Mouse (Mus musculus): ENCODE data around the gene Gm49339.
"Not testable (repeated sequence)": the region's sequence is repeated elsewhere in the genome, so short reads cannot be mapped to it uniquely, and the experiment has no call there.

Gene Gm49339

GRCm38 (mm10) chr10:51480397-51480796 lies at the start of gene Gm49339, which contains the start of gene Lilr4b:
Gene Gm49339 (plus strand): TSS chr10:51480612.
Gene Lilr4b (plus strand): TSS chr10:51480632.
- DNase-seq (ENCODE audit: low spot score in 2 of 2): not testable (repeated sequence)

- no peak for DNase-seq (ENCODE audit: low spot score in 2 of 2)
Measured at GRCm38 (mm10) chr10:51432940-51433339, 47.5 kb upstream of the Gm49339 start.

GRCm38 (mm10) chr10:51435684-51436083 lies 44.7 kb upstream of the Gm49339 start:
- no peak for DNase-seq (ENCODE audit: low spot score in 2 of 2)

- no peak for DNase-seq (ENCODE audit: low spot score in 2 of 2)
Measured at GRCm38 (mm10) chr10:51451610-51452009, 28.8 kb upstream of the Gm49339 start.

- DNase-seq (ENCODE audit: low spot score in 2 of 2): no peak
Measured at GRCm38 (mm10) chr10:51453616-51454298, 26.7 kb upstream of the Gm49339 start.

- no peak for DNase-seq (ENCODE audit: low spot score in 2 of 2)
Measured at GRCm38 (mm10) chr10:51454365-51454764, 26.0 kb upstream of the Gm49339 start.

GRCm38 (mm10) chr10:51455762-51456161 lies 24.6 kb upstream of the Gm49339 start:
- DNase-seq (ENCODE audit: low spot score in 2 of 2): no peak

- DNase-seq (ENCODE audit: low spot score in 2 of 2): no peak
Measured at GRCm38 (mm10) chr10:51456369-51456768, 24.0 kb upstream of the Gm49339 start.

GRCm38 (mm10) chr10:51463800-51464199 lies 16.6 kb upstream of the Gm49339 start:
- DNase-seq (ENCODE audit: low spot score in 2 of 2): not testable (repeated sequence)

- DNase-seq (ENCODE audit: low spot score in 2 of 2): not testable (repeated sequence)
Measured at GRCm38 (mm10) chr10:51490691-51491090, 10.3 kb downstream of the Gm49339 start, which contains the start of gene Lilrb4a. Gene Lilrb4a (plus strand): TSS chr10:51490956.

GRCm38 (mm10) chr10:51520021-51520420 lies 39.6 kb downstream of the Gm49339 start:
- DNase-seq (ENCODE audit: low spot score in 2 of 2): no peak

- no peak for DNase-seq (ENCODE audit: low spot score in 2 of 2)
Measured at GRCm38 (mm10) chr10:51521453-51521852, 41.0 kb downstream of the Gm49339 start.

GRCm38 (mm10) chr10:51526090-51526489 lies 45.7 kb downstream of the Gm49339 start:
- no peak for DNase-seq (ENCODE audit: low spot score in 2 of 2)

- no peak for DNase-seq (ENCODE audit: low spot score in 2 of 2)
Measured at GRCm38 (mm10) chr10:51526633-51527032, 46.2 kb downstream of the Gm49339 start.

- no peak for DNase-seq (ENCODE audit: low spot score in 2 of 2)
Measured at GRCm38 (mm10) chr10:51528840-51529434, 48.5 kb downstream of the Gm49339 start.

- no peak for DNase-seq (ENCODE audit: low spot score in 2 of 2)
Measured at GRCm38 (mm10) chr10:51529497-51529896, 49.1 kb downstream of the Gm49339 start.

- no peak for DNase-seq (ENCODE audit: low spot score in 2 of 2)
Measured at GRCm38 (mm10) chr10:51530813-51531212, 50.4 kb downstream of the Gm49339 start.

Data from right cerebral cortex, postnatal 36 days (tissue).